Mouse (Mus musculus): Measurements from ENCODE around the gene Sult2a2.
"Not testable (repeated sequence)": the region's sequence is repeated elsewhere in the genome, so short reads cannot be mapped to it uniquely, and the experiment has no call there.

Sult2a2 gene

GRCm38 (mm10) chr7:13733205-13733604 lies at the start of gene Sult2a2:
TSS of gene Sult2a2 (plus strand) at chr7:13733505.
- not testable (repeated sequence) for DNase-seq (ENCODE audit: low spot score)

- no peak for DNase-seq (ENCODE audit: low spot score)
These were observed 80.6 kb downstream of the Sult2a2 start for GRCm38 (mm10) chr7:13813913-13814312.
